Mouse (Mus musculus) heart, adult 11 months (tissue): ENCODE measurements at regions not wholly inside any gene's neighbourhood (a gene's known extent, or its start where the extent isn't known, plus 50 kb on each side); places are given as distances from the start of the nearest gene placed in this dataset.

Source experiments
- DNase-seq: peaks from one replicate; pipeline ENCODE4 v3.0.0; 2022

- peak; percentile 90 for DNase-seq
Observed at GRCm38 (mm10) chr13:72023666-72024065, 60.1 kb upstream of the Irx1 start.

- peak; percentile 22 for DNase-seq
Observed at GRCm38 (mm10) chr13:72043930-72044470, 80.5 kb upstream of the Irx1 start.

DNA sequence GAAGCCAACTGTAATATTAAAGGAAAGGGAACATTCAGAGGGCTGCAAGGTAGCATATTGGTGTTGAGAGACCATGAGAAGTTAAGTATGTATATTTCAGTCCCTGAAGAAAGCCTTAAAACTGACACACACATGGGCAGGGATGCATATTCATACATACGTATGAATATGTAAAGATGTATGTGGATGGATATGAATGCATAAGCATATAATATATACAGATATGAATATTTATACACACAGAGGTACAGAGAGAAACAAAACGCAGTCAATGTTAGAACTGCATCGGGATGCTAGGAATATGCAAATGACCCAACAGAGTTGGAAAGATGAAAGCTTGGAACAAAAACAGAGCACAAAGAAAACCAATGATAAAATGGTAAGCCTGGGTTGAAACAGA is 92.9 kb upstream of the Irx1 start:
- DNase-seq = no peak

DNA sequence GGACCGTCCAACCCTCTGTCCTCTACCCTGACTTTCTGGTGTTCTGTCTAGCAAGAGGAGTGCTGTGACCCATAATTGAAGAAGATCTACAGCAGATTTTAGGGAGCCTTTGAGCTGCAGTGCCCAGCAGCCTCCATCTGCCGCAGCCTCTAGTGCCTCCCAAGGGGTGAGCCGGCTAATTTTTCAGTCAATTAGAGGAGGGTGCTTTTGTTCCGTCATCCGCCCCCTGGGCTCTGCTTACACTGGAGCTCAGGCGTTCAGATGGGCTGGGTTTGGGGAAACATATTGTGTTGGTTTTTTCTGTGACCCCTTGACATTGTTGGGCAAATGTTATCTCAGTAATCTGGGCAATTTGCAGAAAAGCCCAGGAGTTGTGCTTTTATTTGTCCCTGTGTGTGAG is 98.1 kb upstream of the Irx1 start:
- DNase-seq = peak; percentile 69

GRCm38 (mm10) chr13:72063278-72063761 is 99.8 kb upstream of the Irx1 start:
- peak; percentile 79 for DNase-seq

- DNase-seq = peak; percentile 57
Observed at GRCm38 (mm10) chr13:72096585-72096984, 133.1 kb upstream of the Irx1 start.

DNA sequence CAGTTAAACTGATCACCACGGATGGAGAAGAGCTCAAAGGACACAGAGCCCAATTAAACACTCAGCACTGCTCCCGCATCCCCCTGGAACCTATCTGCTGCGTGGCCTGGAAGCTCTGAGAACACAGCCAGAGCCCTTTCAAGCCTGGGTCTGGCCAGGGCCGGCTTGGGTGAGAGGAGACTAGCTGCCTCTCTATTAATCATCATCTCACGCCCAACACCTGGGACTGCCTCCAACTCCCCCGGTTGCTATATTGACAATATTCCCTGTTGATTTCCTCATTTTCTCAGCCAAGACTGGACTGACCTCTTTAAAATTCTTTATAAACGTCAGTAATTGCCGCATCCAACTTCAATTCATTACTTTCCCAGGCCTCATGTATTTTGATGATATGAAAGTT is 133.7 kb upstream of the Irx1 start:
- DNase-seq = peak; percentile 46

- peak; percentile 53 for DNase-seq
Observed at GRCm38 (mm10) chr13:72097811-72098210, 134.3 kb upstream of the Irx1 start.

- DNase-seq = peak; percentile 75
Observed at GRCm38 (mm10) chr13:72100741-72101140, 137.2 kb upstream of the Irx1 start.

- DNase-seq = peak; percentile 69
Observed at GRCm38 (mm10) chr13:72108666-72109065, 145.1 kb upstream of the Irx1 start.

GRCm38 (mm10) chr13:72113942-72114341 is 150.4 kb upstream of the Irx1 start:
- peak; percentile 85 for DNase-seq

DNA sequence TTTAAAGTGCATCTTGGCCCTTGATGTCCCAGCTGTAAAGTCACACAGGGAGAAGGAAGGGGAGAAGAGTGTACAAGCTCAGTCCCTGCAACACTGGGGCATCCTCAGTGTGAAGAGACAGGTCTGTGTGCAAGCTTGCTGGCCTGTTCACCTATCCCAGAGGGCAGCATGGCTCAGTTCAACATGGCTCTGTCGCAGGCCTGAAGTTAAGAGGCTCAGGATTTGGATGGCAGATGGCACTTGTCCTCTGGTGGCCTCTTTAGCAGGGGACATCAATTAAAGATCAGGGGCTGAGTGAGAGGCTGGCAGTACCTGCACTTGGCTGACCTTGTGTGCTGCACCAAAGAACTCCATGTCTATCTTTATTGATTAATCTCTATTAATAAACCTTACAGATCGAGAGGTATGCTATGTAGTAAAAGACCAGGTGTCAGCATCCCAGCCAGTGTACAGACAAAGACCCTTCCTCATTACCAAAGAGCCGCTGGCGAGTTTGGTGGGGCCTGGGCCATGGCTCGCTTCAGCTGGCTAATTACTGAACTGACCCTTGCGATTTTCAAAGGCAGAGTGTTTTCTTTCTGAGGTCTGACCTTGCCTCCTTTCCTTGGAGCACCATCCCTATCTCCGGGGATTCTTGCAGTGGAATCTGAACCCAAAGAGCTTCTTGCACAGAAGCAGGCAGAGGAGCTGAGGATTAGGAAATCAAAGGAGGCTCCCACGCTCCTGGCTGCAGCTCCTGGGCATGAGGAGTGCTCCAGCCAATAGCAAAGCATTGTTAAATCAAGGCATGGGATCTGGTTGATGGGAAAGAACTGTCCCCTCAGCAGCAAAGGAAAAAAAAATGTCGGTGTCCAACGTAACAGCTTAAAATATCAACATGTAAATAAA is 151.5 kb upstream of the Irx1 start:
- peak; percentile 75 for DNase-seq

GRCm38 (mm10) chr13:72120467-72120866 is 156.9 kb upstream of the Irx1 start:
- DNase-seq = peak; percentile 73

DNA sequence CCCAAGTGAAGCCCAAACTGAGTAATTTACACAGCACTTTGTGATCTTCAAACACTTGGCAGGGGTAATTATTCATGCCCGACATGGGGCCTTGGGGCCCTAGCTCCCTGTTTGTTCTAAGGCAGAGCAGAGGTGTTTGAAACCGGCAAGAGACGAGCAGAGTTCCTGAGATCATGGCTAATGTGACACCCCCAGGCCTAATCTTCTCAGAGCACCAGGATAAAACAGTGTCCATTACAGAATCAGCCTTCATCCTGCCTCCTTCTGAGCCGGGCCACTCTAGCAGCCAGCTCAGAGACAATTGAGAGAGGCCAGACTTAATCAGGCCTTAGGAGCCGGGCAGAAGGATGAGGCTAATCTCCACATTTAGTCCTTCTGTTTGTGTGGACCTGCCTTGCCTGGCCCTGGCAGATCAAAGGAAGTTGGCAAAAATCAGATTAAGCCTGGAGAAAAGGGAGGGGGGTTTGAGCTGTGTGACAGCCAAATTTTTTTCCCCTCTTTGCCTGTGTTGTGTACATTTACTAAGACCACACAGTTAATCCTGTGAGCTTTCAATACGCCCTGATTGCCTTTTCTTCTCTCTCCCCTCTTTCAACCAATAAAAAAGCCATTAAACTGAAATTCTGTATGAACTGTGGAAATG is 157.5 kb upstream of the Irx1 start:
- peak; percentile 73 for DNase-seq

- DNase-seq = peak; percentile 83
Observed at GRCm38 (mm10) chr13:72121554-72122229, 158.2 kb upstream of the Irx1 start.

DNA sequence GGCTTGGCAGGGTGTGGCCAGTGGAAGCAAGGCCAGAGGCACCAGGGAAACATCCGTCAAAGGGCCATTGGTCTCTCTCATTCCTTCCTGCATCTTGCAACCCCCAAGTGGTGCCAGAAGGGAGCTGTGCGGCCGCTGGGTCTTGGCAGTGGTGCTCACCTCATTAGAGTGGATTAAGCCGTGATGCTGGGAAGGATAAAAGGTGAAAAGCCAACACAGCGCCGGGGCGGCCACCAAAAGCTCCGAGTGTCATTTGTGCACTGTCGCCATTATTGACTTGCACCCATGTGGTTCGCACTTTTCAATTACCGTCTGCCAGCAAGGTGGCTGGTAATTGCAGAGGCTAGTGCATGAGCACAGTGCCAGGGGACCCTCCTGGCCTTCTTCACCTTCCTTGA is 158.7 kb upstream of the Irx1 start:
- DNase-seq = peak; percentile 79

- peak; percentile 56 for DNase-seq
Observed at GRCm38 (mm10) chr13:72128306-72128705, 164.8 kb upstream of the Irx1 start.

DNA sequence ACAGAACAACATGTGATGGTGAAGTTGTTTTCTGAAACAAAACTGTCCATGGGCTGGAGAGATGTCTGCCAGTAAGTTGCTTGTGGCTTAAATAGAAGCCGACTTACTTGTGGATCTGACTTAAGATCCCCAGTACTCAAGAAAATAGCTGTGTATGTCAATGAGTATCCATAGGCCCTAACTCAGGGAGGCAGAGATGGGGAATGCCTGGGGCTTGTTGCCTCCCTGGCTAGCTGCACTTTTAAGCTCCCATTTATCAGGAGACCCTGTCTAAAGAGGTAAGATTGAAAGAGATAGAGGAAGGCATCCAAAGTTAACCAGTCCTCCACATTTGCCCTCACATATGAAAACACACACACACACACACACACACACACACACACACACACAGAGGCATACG is 167.8 kb upstream of the Irx1 start:
- peak; percentile 58 for DNase-seq

DNA sequence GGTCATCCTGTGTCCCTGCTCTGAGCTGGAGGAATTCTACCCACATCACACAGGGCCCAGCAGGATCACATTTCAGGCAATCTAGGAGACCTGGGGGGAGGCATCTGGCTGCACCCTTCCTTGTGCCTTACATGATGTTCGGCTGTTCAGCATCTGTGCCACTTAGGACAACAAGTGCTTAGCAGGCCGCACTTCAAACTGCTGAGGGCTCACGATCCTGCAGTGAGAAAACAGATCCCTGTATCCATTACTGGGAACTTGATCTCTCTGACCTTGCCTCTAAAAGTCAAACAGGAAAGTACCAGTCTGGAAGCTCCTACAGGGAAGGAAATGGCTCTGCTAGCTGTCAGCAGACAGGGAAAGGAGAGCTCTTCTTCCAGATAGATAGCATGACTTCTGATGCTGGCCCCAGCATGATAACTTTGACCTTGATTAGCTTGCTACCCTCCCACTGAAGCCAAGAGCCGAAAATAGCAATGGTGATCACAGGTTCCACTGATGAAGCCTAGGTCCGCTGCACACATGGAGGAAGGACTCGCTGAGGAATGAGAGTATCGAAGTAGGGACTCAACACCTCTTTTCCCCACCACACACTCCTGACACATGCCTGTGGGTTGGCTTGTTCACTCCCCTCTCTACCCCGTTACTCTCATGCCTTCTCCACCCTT is 170.7 kb upstream of the Irx1 start:
- DNase-seq = peak; percentile 92

DNA sequence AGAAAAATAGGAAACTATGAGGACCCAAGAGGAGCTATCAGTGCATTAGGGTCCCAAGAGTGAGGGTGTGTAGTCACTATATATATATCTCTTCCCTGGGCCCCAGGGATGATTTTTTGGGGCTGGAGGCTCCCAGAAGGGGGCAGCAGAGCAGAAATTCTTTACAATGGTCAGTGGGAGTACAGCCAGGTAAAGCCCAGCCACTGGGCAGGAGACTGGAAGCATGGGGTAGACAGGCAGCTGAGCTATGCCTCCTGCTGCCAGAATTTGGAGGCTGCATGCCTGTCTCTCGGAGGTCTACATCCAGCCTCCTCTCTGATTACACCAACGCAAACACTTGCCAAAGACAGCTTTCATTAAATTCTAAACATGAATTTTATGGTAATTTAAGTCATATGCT is 202.7 kb upstream of the Irx1 start:
- peak; percentile 66 for DNase-seq

- peak; percentile 29 for DNase-seq
Observed at GRCm38 (mm10) chr13:72167434-72167833, 203.9 kb upstream of the Irx1 start.

DNA sequence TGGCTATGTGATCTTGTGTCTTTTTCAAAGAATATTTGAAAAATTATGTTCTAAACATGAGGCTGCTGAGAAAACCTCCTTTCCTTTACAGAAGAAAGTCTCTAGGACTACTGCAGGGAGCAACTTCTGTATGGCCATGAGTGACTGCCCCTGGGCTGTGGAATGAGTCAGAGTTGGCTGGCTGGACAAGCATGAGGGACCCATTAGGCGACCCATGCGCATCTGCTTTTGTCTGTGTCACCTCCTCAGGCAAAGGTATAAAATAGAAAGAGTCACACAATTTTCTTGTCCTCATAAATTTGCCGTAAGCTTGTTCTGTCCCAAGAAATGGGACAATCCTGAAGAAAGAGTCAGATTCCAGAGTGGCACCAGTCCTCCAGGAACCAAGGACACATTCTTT is 220.1 kb upstream of the Irx1 start:
- peak; percentile 61 for DNase-seq
